Mouse (Mus musculus) embryonic fibroblast, embryonic 13.5 days (primary cell): Measurements from ENCODE around the gene Usp18.

Source experiments
- CTCF ChIP-seq: IDR thresholded peaks from 2 replicates; pipeline ENCODE4 v1.5.1; 2011; ENCODE audit warnings: mild to moderate bottlenecking, control low read depth, low read length, moderate library complexity, borderline replicate concordance; ENCODE audit not compliant: insufficient read depth
- POLR2A ChIP-seq: IDR thresholded peaks from 2 replicates; pipeline ENCODE4 v1.6.1; 2011; ENCODE audit warnings: low read depth, mild to moderate bottlenecking, control low read depth, low read length, moderate library complexity

GRCm38 (mm10) chr6:121310984-121311383, 65.3 kb downstream of the Usp18 start:
- TF ChIP-seq CTCF: no peak
- TF ChIP-seq POLR2A: no peak
